Mouse (Mus musculus) erythroid progenitor cell, adult 5-6 weeks (primary cell): ENCODE measurements around the gene Gm9195. TPM values are rescaled to one million over a fixed set of nuclear protein-coding genes. Genes with fewer than 3 reads are reported as not detected.

ENCODE experiments used
- ATAC-seq: replicated peaks from 2 replicates; pipeline ENCODE4 v1.8.0; 2016; ENCODE audit warnings: moderate number of reproducible peaks, mild to moderate bottlenecking, moderate TSS enrichment, inconsistent platforms; ENCODE audit not compliant: poor library complexity, low FRiP score, severe bottlenecking
- total RNA-seq, 2 experiments: library from RNA; stranded (forward) in 1 of 2; stranded (reverse) in 1 of 2; fragments of 150-400 nt in 1 of 2; fragments of 186-747, 209-891 nt in 1 of 2; gene quantifications; 2 replicates each; pipeline versions ENCODE4 v1.2.3 to v1.2.4; 2015 to 2017; ENCODE audit warnings: low replicate concordance in 2 of 2

Gm9195 gene
- total RNA-seq, 2 experiments from 2014 or later, result not detected

GRCm38 (mm10) chr14:72447141-72448091 lies 44.2 kb downstream of the Gm9195 start:
- ATAC-seq, result no peak

DNA sequence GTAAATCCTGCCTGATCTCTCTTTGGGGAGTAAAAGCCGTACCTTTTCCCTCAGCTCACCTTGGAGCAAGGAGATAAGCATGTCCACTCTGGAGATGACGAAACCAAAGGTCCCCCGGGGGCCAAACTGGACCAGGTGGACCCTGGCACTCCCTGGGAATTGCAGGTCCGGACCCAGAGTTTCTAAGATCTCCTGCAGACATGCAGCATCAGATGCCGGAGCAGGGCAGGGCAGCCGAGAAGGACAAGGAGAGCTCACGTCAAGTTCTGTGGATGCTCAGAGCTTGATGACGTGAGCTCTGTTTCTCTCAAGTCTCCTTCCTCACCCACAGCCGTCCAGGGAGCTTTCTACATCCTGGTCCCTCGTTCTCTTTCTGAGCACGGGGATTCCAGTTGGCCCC lies 48.7 kb downstream of the Gm9195 start:
- ATAC-seq, result no peak

DNA sequence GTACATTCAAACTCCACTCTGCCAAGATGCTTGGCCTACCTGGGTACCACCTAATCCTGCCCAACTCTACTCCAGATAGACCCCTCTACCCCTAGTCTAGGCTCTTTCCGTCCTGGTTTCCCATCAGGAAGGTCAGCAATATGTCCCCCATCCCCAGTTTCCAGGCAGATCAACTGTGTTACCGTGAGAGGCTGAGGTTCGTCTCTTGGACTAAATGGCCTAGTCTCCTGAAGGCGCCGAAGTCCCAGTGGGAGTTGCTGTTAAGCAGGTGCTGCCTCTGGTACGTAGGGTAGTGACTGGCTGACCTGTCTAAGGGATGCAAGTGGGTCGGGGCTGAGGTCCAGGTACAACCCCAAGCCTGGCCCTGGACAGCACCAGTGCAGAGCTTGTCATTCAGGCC lies 50.7 kb downstream of the Gm9195 start:
- no peak for ATAC-seq

DNA sequence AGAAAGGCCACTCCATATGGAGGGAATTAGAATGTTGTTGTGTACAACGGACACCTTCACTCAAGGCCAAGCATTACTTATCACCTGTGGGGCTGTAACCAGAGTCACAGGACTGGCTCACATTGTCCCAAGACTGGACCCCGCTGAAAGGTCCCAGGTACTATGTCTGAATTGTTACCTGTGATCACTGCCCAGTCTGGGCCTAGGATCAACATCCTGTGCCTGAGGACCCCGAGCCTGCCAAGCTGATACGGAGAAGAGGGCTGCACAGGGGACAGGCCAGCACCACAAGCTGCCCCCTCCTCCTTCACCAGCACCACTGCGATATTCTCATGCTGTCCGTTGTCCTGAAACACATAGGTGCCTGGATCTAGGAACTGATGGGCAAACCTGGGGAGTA lies 51.2 kb downstream of the Gm9195 start:
- no peak for ATAC-seq

DNA sequence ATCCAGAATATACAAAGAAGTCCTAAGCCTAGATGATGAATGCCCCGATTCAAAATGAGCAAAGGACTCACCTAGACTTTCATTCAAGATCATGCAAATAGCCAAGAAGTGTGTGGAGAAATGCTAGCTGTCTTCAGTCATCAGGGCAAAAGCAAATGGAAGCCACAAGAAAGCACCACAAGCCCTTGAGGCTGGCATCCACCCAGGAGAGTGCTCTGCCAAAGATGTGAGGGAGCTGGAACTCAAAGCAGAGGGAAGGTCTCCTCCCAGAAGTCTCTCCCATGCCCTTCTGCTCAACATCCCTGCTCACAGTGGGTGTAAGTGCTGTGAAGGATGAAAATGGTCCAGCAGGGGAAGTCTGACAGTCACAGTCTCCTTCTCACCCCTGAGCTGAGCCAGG lies 52.7 kb downstream of the Gm9195 start:
- no peak for ATAC-seq

DNA sequence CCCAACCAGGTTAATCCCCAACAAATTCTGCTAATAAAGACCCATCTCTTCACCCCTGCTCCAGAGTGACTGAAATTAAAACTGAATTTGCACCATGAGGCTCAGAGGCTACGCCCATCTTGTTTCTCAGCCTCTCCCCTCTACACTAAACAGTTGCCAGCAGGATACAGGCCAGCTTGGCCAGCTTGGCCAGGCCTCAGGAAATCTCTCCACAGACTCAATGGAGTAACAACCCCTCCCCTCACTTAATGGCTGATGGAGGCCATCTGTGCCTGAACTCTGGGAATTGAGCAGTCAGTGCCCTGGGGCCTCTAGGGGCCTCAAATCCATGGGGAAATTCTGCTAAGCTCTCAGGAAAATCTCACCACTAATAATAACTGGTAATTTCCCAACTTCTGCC lies 101.9 kb downstream of the Gm9195 start:
- no peak for ATAC-seq

- ATAC-seq, result no peak
Observed at GRCm38 (mm10) chr14:72389288-72389687, 102.3 kb downstream of the Gm9195 start.

- no peak for ATAC-seq
Observed at GRCm38 (mm10) chr14:72377224-72377623, 114.4 kb downstream of the Gm9195 start.

Other genes starting within 250 kb of the Gm9195 start
- 7.6 and 21.4 TPM in 2 replicates for gene Fndc3a, start 218.2 kb upstream of the Gm9195 start, total RNA-seq (2015; ENCODE audit: low replicate concordance)
- 5.8 and 6.5 TPM in 2 replicates for gene Fndc3a, start 218.2 kb upstream of the Gm9195 start, total RNA-seq (2017; ENCODE audit: low replicate concordance)